Mouse (Mus musculus) liver, postnatal 0 days (tissue): ENCODE results near the gene Sgms1. TPM values are rescaled to one million over a fixed set of nuclear protein-coding genes. Genes with fewer than 3 reads are reported as not detected.

Source experiments
- ATAC-seq: fragments of 200-750 bp; cut with Nextera tagmentation; 2 replicates; pipeline ENCODE4 v1.8.0; 2017; ENCODE audit warnings: mild to moderate bottlenecking, moderate library complexity
- DNase-seq: peaks from one replicate; pipeline ENCODE4 v3.0.0-alpha.2; 2016
- H3K27ac ChIP-seq: fragments of 300-500 bp; sonication (generic); 2 replicates; pipeline ENCODE4 v1.5.1; 2014; ENCODE audit warnings: antibody characterized with exemption, moderate library complexity, mild to moderate bottlenecking, low read depth
- H3K27me3 ChIP-seq: fragments of 300-500 bp; sonication (generic); 2 replicates; pipeline ENCODE4 v1.6.1; 2014; ENCODE audit warnings: low read length, control low read depth, mixed read lengths; ENCODE audit not compliant: insufficient read depth
- H3K36me3 ChIP-seq: fragments of 300-500 bp; sonication (generic); replicated peaks from 2 replicates; pipeline ENCODE4 v1.6.1; 2014; ENCODE audit warnings: mild to moderate bottlenecking, control low read depth, low read length, moderate library complexity, mixed read lengths; ENCODE audit not compliant: insufficient read depth
- H3K4me1 ChIP-seq: fragments of 300-500 bp; sonication (generic); 2 replicates; pipeline ENCODE4 v1.6.1; 2014; ENCODE audit warnings: antibody characterized with exemption, mild to moderate bottlenecking, control low read depth; ENCODE audit not compliant: insufficient read depth
- H3K4me2 ChIP-seq: fragments of 300-500 bp; sonication (generic); 2 replicates; pipeline ENCODE4 v1.6.1; 2014; ENCODE audit warnings: low read depth, mild to moderate bottlenecking, low read length, moderate library complexity, mixed read lengths
- H3K4me3 ChIP-seq: fragments of 300-500 bp; sonication (generic); 2 replicates; pipeline ENCODE4 v1.5.1; 2014; ENCODE audit warnings: low read depth, low read length
- H3K9ac ChIP-seq: fragments of 300-500 bp; sonication (generic); replicated peaks from 2 replicates; pipeline ENCODE4 v1.6.1; 2014; ENCODE audit warnings: mild to moderate bottlenecking, moderate library complexity
- H3K9me3 ChIP-seq: fragments of 300-500 bp; sonication (generic); 2 replicates; pipeline ENCODE4 v1.6.1; 2016; ENCODE audit warnings: mild to moderate bottlenecking, control low read depth, low read length, mixed read lengths
- CTCF ChIP-seq: sonication (generic); IDR thresholded peaks from 2 replicates; pipeline ENCODE4 v1.5.1; 2016; ENCODE audit warnings: antibody characterized with exemption, low read depth
- EP300 ChIP-seq: IDR thresholded peaks from 2 replicates; pipeline ENCODE4 v1.6.1; 2016; ENCODE audit warnings: antibody characterized with exemption, low read depth, mild to moderate bottlenecking
- WGBS: fragments of 180-500 bp; shearing (Covaris S2); extraction: QIAGEN DNeasy Blood & Tissue Kit; methylation state at CpG from one replicate; pipeline ENCODE4 v1.1.7; 2014; ENCODE audit not compliant: insufficient replicate concordance; 5-methylcytosine and 5-hydroxymethylcytosine counted together
- polyA plus RNA-seq: library from polyadenylated mRNA; unstranded; fragments of >200 nt; fragmentation: Nextera tagmentation; extraction: Ambion mirVana; gene quantifications from 2 replicates; pipeline ENCODE4 v1.2.1, GENCODE M21; 2015

The Sgms1 gene
- polyA plus RNA-seq, 1 experiment from 2014 or later: 16.0 TPM

- Histone ChIP-seq H3K9me3 (no peaks in the 10 kb centered on the region), H3K27ac (peak overlapping the region; percentile 94), H3K4me1 (peaks cover 62% of the 10 kb centered on the region), H3K36me3 (0 out of 2 replicates have a peak, but pooled peaks cover 4% of the 10 kb centered on the region), H3K9ac (peak overlapping the region; percentile 63), H3K4me3 (no peak overlapping the region), H3K27me3 (no peaks in the 10 kb centered on the region), H3K4me2 (peak overlapping the region; percentile 63)
- TF ChIP-seq EP300: peak; percentile 93
- peak; percentile 10; the same call in 1 of the 2 replicates for TF ChIP-seq CTCF
- DNase-seq: peak; percentile 73
- WGBS: 23% methylated on average over 14 of the region's 14 CpGs
- ATAC-seq: peak; percentile 88
These were observed 208.5 kb downstream of the Sgms1 start for GRCm38 (mm10) chr19:32180756-32181674.

- H3K4me1 ChIP-seq: peaks cover 57% of the 10 kb centered on the region
- ATAC-seq (peak; percentile 61), DNase-seq (peak; percentile 71)
- H3K27me3 ChIP-seq: no peaks in the 10 kb centered on the region
- H3K9ac ChIP-seq: peak overlapping the region; percentile 63
- TF ChIP-seq EP300: peak; percentile 94
- TF ChIP-seq CTCF: peak; percentile 28; the same call in 1 of the 2 replicates
- H3K27ac ChIP-seq: peak overlapping the region; percentile 94
- H3K9me3 ChIP-seq: no peaks in the 10 kb centered on the region
- peak overlapping the region; percentile 63 for H3K4me2 ChIP-seq
- H3K36me3 ChIP-seq: 0 out of 2 replicates have a peak, but pooled peaks cover 4% of the 10 kb centered on the region
- peak overlapping the region; percentile 19 for H3K4me3 ChIP-seq
- 10% methylated on average over 5 of the region's 5 CpGs for WGBS
These were observed 209.5 kb downstream of the Sgms1 start for GRCm38 (mm10) chr19:32179978-32180413.

- peak overlapping the region; percentile 94 for H3K27ac ChIP-seq
- WGBS: 37% methylated on average over 4 of the region's 4 CpGs
- peak overlapping the region; percentile 19; the same call in 1 of the 2 replicates for H3K4me3 ChIP-seq
- H3K4me2 ChIP-seq: peak overlapping the region; percentile 63
- H3K4me1 ChIP-seq: peaks cover 57% of the 10 kb centered on the region
- TF ChIP-seq CTCF (no peak), EP300 (no peak)
- H3K27me3 ChIP-seq: no peaks in the 10 kb centered on the region
- ATAC-seq: no peak
- no peaks in the 10 kb centered on the region for H3K9me3 ChIP-seq
- peak overlapping the region; percentile 63 for H3K9ac ChIP-seq
- H3K36me3 ChIP-seq: 0 out of 2 replicates have a peak, but pooled peaks cover 4% of the 10 kb centered on the region
- no peak for DNase-seq
These were observed 210.0 kb downstream of the Sgms1 start for GRCm38 (mm10) chr19:32179514-32179913.

- DNase-seq: no peak
- no peak for ATAC-seq
- H3K27ac ChIP-seq: peak overlapping the region; percentile 94
- H3K4me3 ChIP-seq: no peak overlapping the region
- WGBS: 93% methylated on average over 2 of the region's 2 CpGs
- no peaks in the 10 kb centered on the region for H3K27me3 ChIP-seq
- H3K36me3 ChIP-seq: 0 out of 2 replicates have a peak, but pooled peaks cover 4% of the 10 kb centered on the region
- peaks cover 56% of the 10 kb centered on the region for H3K4me1 ChIP-seq
- no peaks in the 10 kb centered on the region for H3K9me3 ChIP-seq
- H3K9ac ChIP-seq: no peak overlapping the region
- H3K4me2 ChIP-seq: no peak overlapping the region
- TF ChIP-seq CTCF (no peak), EP300 (no peak)
These were observed 211.4 kb downstream of the Sgms1 start for GRCm38 (mm10) chr19:32178161-32178560.

- H3K36me3 ChIP-seq: 0 out of 2 replicates have a peak, but pooled peaks cover 4% of the 10 kb centered on the region
- H3K9ac ChIP-seq: no peak overlapping the region
- H3K4me3 ChIP-seq: no peak overlapping the region
- H3K9me3 ChIP-seq: no peaks in the 10 kb centered on the region
- no peak for DNase-seq
- no peaks in the 10 kb centered on the region for H3K27me3 ChIP-seq
- H3K4me1 ChIP-seq: peaks cover 53% of the 10 kb centered on the region
- no peak overlapping the region for H3K4me2 ChIP-seq
- 83% methylated on average over 9 of the region's 9 CpGs for WGBS
- no peak for TF ChIP-seq CTCF
- no peak for TF ChIP-seq EP300
- no peak for ATAC-seq
- no peak overlapping the region for H3K27ac ChIP-seq
These were observed 213.1 kb downstream of the Sgms1 start for GRCm38 (mm10) chr19:32176458-32176857.

- TF ChIP-seq EP300 (no peak), CTCF (no peak)
- no peak overlapping the region for H3K27ac ChIP-seq
- no peak overlapping the region for H3K9ac ChIP-seq
- H3K4me1 ChIP-seq: peaks cover 48% of the 10 kb centered on the region
- 72% methylated on average over 4 of the region's 4 CpGs for WGBS
- H3K4me3 ChIP-seq: no peak overlapping the region
- H3K9me3 ChIP-seq: no peaks in the 10 kb centered on the region
- ATAC-seq (no peak), DNase-seq (no peak)
- H3K4me2 ChIP-seq: no peak overlapping the region
- no peaks in the 10 kb centered on the region for H3K27me3 ChIP-seq
- 0 out of 2 replicates have a peak, but pooled peaks cover 4% of the 10 kb centered on the region for H3K36me3 ChIP-seq
These were observed 213.5 kb downstream of the Sgms1 start for GRCm38 (mm10) chr19:32175991-32176390.
